Mouse (Mus musculus) urinary bladder, postnatal 14 days (tissue): ENCODE measurements around the gene Rpl9-ps6.
"Not testable (repeated sequence)": the region's sequence is repeated elsewhere in the genome, so short reads cannot be mapped to it uniquely, and the experiment has no call there.

Experiments used
- DNase-seq: peaks from one replicate; pipeline ENCODE4 v3.0.0; 2021; ENCODE audit warnings: low spot score

The Rpl9-ps6 gene

DNA sequence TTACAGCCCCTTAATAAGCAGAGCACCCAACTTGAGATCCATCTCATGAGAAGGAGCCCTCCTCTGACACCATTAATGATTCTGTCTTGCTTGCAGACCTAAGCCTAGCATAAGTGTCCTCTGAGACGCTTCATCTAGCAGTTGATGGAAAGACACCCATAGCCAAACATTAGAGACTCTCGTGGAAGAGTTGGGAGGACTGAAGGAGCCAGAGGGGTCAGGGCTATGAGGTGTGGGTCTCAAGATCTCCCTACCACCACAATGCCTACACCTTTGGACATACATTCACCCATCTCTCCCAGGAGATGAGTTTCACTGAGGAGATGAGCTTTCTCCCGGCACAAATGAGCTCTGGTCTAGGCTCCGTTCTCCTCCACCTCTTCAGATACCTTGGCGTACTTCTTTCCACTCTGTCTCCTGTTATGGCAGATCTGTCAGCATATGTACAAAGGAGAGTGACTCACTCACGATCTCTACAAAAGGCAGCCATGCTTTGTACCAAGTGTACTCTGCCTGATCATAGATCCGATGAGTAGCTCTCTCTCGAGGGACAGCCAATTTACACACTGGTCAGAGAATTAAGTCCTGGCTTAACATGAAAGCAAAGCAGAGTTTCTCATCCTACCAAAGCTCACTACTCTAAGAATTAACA is 14.5 kb upstream of the Rpl9-ps6 start:
- DNase-seq, result no peak

DNA sequence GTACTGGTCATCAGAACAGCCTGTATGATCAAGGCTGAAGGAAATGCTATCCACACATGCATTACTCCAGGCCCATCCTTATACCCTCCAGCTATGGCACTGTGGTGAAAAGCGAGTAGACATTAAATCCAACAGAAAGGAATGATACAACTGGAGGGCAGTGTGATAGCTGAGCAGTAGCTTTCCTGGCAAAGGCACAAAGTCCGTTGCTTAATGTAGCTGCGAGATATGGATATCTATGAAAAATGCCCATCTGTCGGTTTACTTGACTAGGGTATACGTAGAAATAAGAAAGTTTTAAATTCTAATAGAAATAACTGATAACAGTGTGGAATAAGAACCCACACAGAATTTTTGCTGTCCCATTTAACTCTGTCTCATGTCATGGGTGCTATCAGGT is 13.9 kb upstream of the Rpl9-ps6 start:
- DNase-seq, result no peak

DNA sequence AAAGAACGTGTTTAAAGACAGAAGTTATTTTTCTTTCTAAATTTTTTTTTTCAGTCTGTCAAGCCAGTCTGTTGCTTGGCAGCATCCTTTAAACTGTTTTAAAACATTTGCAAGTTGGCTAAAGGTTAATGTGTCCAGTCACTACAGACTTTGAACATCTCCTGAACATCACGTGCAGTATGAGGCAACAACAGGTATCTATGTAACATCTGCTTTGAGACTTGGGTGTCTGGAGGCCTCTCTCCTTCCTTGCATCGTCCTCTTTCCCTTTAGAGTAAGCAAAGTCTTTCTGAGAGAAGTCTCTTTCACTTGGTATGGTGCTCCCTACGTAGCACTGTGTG is 10.3 kb upstream of the Rpl9-ps6 start:
- no peak for DNase-seq

DNA sequence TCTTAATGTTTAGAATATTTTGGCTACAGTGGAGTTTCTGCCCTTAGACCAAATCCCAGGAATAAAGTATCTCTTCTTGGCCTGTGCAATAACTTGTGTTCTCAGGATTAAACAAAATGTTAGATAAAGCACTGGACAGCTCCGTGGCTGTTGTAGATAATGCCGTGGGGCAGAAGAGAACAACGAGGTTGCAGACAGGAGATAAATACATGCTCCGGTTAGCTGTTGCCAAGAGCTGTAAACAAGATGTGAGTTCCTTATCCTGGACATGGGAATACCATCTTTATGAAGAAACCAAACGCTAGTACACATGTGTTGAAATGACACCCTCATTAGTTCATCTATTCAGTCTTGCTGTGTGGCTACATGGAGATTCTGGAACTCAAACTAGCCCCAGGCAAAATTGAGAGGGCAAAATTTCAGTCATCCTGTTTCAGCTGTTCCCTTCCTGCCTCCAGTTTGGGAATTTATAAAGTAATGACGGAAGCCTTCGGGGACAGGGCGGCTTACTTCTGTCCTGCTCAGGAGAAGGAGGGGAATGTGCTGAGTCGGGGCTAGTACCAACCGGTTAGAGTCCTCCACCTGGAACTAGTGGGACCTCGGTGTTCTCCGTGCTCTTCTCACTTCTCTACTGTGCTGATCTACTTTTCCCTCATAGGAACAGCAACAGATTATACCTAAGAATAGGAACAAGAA is 9.8 kb upstream of the Rpl9-ps6 start:
- no peak for DNase-seq

DNA sequence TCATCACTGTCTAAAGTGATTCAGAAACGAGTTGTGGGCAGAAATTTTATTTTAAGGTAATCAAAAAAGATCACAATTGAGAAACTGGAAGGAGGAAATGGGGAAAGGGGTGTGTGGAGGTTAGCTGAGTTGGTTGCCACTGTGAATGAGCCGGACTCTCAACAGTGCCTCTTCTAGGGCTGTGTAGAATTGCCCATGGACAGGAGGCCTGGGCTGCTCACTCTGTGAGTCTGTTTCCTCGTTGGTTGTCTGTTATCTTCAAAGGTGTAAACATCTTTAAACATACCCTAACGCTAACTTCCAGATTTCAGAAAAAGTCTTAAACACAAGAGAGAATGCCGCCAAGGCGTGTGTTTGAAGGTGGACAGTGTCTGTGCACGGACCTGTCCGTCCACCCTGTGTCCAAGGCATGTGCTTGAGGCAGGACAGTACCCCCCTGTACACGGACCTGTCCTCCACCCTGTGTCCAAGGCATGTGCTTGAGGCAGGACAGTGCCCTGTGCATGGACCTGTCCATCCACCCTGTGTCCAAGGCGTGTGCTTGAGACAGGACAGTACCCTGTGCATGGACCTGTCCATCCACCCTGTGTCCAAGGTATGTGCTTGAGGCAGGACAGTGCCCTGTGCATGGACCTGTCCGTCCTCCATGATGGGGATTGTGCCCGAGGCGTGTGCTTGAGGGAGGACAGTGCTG is 4.3 kb upstream of the Rpl9-ps6 start:
- DNase-seq, result no peak

DNA sequence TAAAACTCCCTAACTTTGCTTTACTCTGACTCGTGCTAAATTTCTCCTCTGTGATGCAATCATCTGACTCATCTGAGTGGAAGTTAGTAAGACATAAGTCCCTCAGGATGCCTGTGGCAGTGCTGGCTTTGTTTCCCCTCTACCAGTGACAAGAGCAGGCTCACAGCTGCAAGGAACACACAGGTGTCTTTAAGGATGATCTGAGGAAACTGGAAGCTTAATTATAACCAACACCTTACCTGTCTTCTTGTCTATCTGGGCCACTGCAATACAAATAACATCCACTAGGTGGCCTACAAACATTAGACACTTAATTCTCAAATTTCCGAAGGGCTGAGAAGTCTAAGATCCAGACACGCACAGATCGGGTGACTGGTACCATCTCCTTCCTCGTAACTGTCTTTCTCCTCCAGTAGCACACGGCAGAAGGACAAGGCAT is 3.7 kb upstream of the Rpl9-ps6 start:
- DNase-seq, result peak; percentile 13

DNA sequence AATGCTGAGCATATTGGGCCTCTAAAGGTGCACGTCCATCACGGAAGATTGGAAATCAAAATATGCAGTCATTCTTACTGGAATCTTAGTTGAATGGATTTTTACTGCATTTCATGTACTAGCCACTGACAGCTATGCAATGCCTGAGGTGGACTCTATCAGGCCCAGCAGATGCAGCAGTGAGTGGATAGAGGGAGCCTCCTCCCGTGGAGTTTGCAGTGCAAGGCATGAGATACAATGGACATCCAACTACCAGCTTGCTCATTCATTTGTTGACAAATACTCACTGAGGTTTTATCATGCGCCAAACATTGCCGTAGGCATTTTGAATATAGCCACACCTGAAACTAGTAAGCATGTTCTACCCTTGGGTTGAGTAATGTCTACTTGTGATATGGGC is 947 bp upstream of the Rpl9-ps6 start:
- no peak for DNase-seq

DNA sequence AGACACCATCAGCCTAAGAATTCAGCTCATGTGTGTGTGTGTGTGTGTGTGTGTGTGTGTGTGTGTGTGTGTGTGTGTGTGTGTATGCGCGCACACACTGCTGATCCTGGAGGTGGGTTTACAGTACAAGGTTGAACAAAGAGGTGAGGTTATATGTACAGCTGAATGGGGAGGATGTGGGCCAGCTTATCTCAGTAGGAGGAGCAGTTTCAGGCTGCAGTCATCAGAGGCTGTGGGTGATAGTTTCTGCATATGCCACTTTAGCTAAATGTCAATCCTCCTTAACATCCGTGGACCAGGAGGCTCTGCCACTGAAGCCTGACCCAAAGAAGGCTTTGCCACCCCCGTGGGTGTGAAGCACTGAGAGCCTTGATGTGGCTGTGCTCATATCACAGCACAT is 1.1 kb downstream of the Rpl9-ps6 start:
- no peak for DNase-seq

DNA sequence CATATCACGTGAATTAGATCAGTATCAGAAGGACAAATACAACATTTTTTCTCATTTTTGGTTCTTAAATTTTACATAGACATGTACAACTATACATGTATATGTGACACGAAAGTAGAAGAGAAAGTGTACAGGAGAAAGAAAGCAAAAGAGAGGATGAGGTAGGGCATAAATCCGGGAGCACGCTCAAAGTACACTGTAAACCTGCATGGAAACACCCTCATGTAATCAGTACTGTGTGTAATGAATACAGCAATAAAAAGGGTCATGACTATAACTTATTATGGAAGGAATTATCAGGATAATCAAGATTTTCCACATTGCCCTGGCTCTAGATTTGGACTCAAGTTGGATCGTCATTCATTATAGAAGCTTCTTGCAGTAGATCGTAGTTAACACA is 3.3 kb downstream of the Rpl9-ps6 start:
- DNase-seq, result no peak

DNA sequence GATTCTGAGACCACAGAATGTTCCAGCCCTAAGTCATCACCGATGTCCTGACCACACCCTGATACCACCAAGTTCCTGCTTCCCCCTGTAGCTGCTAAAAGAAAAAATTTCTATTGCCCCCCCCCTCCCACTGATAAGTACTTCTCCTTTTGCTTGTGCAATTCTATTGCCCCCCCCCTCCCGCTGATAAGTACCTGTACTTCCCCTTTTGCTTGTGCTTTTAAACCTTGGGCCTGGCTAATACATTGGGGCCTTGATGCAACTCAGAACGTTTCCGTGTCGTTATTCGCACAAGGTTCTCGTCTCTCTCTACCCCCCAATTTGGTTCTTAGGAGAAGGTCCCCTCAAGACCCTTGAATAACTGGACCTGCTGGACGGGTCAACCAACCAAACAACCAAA is 8.7 kb downstream of the Rpl9-ps6 start:
- not testable (repeated sequence) for DNase-seq

DNA sequence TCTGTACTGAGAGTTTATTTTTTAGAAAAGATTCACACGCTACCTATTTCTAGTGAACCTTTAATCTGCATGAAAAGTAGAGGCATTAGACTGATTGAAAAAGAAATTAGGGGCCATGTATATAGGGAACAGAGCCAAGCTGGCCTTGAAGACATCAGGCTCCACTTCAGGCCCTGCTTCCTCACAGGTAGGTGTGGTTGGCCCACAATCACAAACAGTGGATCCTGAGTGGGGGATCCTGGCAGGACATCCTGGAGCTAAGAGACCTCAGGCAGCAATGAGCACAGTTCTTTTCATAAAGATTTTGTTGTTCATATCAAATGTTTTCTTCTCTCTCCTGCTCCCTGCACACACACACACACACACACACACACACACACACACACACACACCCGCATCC is 9.6 kb downstream of the Rpl9-ps6 start:
- DNase-seq, result no peak

DNA sequence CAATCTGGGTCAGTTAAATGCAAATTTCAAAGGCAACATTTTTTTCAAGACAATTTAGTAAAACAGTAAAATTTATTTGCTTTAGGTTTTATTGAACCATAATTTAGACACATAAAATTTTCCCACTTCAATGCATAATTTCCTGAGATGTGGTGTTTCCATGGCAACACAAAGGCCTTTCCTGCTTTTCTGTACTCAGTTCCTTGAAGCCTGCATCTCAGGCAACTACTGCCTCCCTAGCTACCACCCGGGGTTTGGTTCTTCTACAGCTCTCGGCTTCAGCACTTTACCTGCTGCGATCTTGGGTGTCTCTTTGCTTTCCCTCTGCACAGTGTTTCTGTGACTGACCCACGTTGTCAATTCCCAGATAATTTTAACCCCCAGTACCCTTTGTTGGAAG is 14.1 kb downstream of the Rpl9-ps6 start:
- DNase-seq, result no peak

DNA sequence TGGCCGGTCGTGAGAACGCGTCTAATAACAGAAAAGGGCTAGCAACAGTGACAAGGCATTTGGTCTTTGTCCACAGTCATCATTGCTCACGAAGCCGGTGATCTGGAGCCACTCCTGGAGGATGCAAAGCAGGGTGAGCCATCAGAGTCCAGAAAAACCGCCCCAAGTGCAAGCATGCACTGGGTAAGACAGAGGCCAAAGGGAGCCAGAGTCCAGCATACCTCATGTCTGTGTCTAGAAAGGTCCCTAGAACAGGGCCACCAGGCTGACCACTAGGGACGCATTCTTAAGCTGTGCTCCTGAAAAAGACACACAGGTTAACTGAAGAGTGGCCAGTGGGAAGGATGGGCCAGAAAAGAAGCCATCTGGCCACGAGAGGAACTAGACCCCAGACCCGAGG is 17.4 kb downstream of the Rpl9-ps6 start:
- no peak for DNase-seq

DNA sequence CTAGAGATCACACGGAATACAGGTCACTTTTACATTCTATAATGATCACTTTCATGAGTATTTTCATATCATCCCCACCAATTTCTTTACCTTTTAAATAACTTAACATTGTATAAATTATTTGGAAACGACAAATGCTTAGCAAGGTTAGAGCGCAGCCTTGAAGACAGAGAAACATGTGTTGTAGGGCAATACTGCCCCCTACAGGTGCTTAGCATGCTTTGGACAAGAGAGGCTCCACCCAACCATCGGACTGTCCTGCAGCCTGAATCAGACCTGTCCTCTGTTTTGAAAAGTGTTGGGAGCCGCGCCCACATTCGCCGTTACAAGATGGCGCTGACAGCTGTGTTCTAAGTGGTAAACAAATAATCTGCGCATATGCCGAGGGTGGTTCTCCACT is 24.8 kb downstream of the Rpl9-ps6 start:
- DNase-seq, result peak; percentile 13

DNA sequence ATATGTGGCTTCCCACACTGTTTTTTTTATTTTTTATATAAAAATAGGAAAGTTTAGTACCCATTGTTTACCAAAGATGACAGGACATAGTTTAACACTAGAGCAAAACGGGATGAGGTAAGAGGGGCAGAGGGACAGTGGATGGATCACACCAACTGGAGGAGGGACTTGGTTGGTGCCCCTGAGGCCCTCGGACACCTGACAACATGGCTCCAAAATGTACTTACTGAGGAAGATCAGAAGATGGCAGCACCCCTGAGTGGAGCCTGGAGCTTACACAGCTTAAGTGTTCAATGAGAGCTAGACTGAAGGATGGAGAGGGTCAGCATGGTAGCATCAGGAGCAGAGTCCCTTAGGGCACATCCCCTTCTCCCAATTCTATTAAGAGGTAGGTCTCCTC is 27.0 kb downstream of the Rpl9-ps6 start:
- no peak for DNase-seq

DNA sequence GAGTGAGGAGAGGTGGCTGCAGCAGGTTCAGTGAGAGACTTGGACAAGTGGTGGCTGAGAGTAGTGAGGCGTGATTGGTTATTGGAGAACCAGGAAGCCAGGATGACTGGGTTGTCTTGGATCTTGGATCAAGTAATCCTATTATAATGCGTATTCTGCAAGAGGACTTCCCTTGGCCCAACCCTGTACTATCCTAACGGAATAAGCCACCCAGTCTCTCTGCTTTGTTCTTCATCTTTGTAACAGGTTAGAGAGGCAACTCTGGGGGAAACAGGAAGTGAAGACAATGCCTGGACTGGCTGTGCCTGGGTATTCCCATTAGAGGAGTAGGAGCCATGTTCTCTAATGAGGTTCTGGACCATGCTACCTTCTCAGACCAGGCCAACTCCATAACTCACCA is 40.5 kb downstream of the Rpl9-ps6 start:
- DNase-seq, result no peak

DNA sequence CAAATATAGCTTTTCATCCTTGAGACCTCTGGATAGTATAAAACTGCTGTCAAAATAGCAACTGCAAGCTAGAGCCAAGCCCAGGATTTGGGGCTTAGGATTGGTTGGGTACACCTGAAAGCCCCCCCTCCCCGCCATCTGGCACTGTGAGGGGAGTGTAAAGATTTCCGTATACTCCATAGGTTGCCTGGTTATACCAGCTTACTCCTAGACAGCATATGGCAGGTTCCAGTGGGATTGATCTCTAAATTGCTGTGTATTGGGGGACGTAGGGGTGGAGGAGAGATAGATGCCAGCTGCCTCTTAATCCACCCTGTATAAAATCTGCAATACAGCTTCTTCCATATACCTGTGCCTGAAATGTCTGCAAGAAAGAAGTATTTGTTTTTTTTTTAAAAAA is 41.7 kb downstream of the Rpl9-ps6 start:
- no peak for DNase-seq

DNA sequence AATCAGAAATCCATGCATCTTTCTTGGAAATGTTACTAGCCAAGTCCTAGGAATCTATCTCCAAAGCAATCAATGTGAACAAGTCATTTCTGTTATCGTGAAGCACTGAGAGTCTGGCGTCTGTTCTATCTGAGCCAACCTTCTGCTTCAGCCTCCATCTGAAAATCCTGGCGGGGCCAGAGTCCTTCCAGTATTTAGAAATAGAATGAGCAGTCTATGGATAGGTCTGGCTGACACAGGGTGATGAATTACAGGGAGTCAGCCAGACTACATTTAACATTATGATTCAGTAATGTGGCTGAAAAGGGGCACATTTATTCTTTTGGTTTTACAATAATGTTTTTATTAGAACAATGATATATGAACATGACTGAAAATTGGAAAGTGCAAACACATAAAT is 47.3 kb downstream of the Rpl9-ps6 start:
- no peak for DNase-seq

DNA sequence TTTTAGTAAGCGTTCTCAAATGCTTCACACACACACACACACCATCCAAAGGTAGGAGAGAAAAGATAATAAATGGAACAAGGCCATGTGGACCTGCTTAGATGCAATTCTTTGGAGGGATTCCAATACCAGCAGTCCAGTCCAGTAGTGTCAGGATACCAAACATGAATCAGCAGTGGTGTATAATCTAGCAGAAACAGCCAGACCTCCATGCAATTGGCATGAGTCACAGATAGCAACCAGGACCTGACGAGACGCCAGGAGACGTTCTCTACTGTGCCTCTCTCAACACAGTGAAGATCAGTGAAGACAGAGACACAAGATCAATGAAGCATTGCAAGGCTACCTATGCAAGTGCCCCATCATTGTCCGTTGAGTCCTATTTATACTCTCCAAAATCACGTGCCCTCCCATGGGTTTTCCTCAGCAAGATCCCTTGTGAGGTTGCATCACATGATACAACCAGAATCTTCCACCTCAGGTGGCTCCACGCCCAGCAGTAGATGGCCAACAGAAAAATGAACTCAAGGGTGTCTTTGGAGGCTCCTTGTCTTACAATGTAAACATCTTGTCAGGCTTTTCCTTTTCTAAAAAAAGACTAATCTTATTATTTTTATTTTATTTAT is 49.6 kb downstream of the Rpl9-ps6 start:
- no peak for DNase-seq
